Mouse (Mus musculus) gonadal fat pad, adult 2 months (tissue): ENCODE data around the gene Nrp2. TPM values are rescaled to one million over a fixed set of nuclear protein-coding genes. Genes with fewer than 3 reads are reported as not detected.
A peak's percentile ranks its signal among the peaks of the same experiment; 100 is the strongest.

Experiments
- DNase-seq: peaks from one replicate; pipeline ENCODE4 v3.0.0-alpha.2; 2012; ENCODE audit warnings: low read depth
- polyA plus RNA-seq: library from polyadenylated mRNA; depleted of rRNA; stranded (reverse); fragments of >200 nt; gene quantifications from 2 replicates; pipeline ENCODE4 v1.2.3, GENCODE M21; 2012

Nrp2 gene
- polyA plus RNA-seq, 1 experiment, result 13.0 TPM

- no peak for DNase-seq
Observed at GRCm38 (mm10) chr1:62751011-62752006, 48.2 kb downstream of the Nrp2 start.

- DNase-seq, result no peak
Observed at GRCm38 (mm10) chr1:62752055-62752454, 49.0 kb downstream of the Nrp2 start.

- peak; percentile 98 for DNase-seq
Observed at GRCm38 (mm10) chr1:62752661-62753333, 49.7 kb downstream of the Nrp2 start.

- DNase-seq, result no peak
Observed at GRCm38 (mm10) chr1:62754066-62754835, 51.2 kb downstream of the Nrp2 start.

- no peak for DNase-seq
Observed at GRCm38 (mm10) chr1:62760086-62760485, 57.0 kb downstream of the Nrp2 start.

- no peak for DNase-seq
Observed at GRCm38 (mm10) chr1:62760565-62760964, 57.5 kb downstream of the Nrp2 start.

- DNase-seq, result no peak
Observed at GRCm38 (mm10) chr1:62763779-62764178, 60.7 kb downstream of the Nrp2 start.

GRCm38 (mm10) chr1:62765171-62765570 is 62.1 kb downstream of the Nrp2 start:
- DNase-seq, result no peak

- no peak for DNase-seq
Observed at GRCm38 (mm10) chr1:62766766-62767165, 63.7 kb downstream of the Nrp2 start.

- no peak for DNase-seq
Observed at GRCm38 (mm10) chr1:62767611-62768010, 64.5 kb downstream of the Nrp2 start.

- no peak for DNase-seq
Observed at GRCm38 (mm10) chr1:62770576-62770975, 67.5 kb downstream of the Nrp2 start.

GRCm38 (mm10) chr1:62772391-62772790 is 69.3 kb downstream of the Nrp2 start:
- DNase-seq, result no peak

GRCm38 (mm10) chr1:62773105-62773920 is 70.2 kb downstream of the Nrp2 start:
- DNase-seq, result no peak

- no peak for DNase-seq
Observed at GRCm38 (mm10) chr1:62773921-62774191, 70.8 kb downstream of the Nrp2 start.

GRCm38 (mm10) chr1:62774288-62775218 is 71.5 kb downstream of the Nrp2 start:
- no peak for DNase-seq

- DNase-seq, result no peak
Observed at GRCm38 (mm10) chr1:62777320-62778235, 74.5 kb downstream of the Nrp2 start.

- DNase-seq, result no peak
Observed at GRCm38 (mm10) chr1:62778910-62779309, 75.8 kb downstream of the Nrp2 start.

GRCm38 (mm10) chr1:62780068-62780761 is 77.1 kb downstream of the Nrp2 start:
- no peak for DNase-seq

GRCm38 (mm10) chr1:62782155-62782554 is 79.1 kb downstream of the Nrp2 start:
- no peak for DNase-seq
